Mouse (Mus musculus) c-Kit-negative CD71-positive TER-119-positive erythroid progenitor cells, embryonic 14.5 days (primary cell): ENCODE measurements around the gene Gm13285.
"Not testable (repeated sequence)": the region's sequence is repeated elsewhere in the genome, so short reads cannot be mapped to it uniquely, and the experiment has no call there.

Experiments
- DNase-seq: peaks from one replicate; pipeline ENCODE4 v3.0.0-alpha.2; 2013; ENCODE audit warnings: low read depth, low spot score

Gm13285 gene

GRCm38 (mm10) chr4:88799365-88799764, at the start of gene Gm13285:
Gm13285 (plus strand) TSS chr4:88799665.
- DNase-seq = not testable (repeated sequence)

GRCm38 (mm10) chr4:88749926-88750325, 49.5 kb upstream of the Gm13285 start:
- DNase-seq = no peak

- DNase-seq = not testable (repeated sequence)
These were observed 44.6 kb upstream of the Gm13285 start, which contains the start of gene Gm13271 for GRCm38 (mm10) chr4:88754818-88755340. Gm13271 (plus strand) TSS chr4:88754868.

- not testable (repeated sequence) for DNase-seq
These were observed 42.6 kb upstream of the Gm13285 start for GRCm38 (mm10) chr4:88756581-88757513.

- DNase-seq = not testable (repeated sequence)
These were observed 41.8 kb upstream of the Gm13285 start for GRCm38 (mm10) chr4:88757628-88758031.

- not testable (repeated sequence) for DNase-seq
These were observed 40.7 kb upstream of the Gm13285 start for GRCm38 (mm10) chr4:88758751-88759150.

GRCm38 (mm10) chr4:88759610-88760268, 39.7 kb upstream of the Gm13285 start, which contains the start of gene Gm13283:
Gm13283 (plus strand) TSS chr4:88760119.
- DNase-seq = not testable (repeated sequence)

- not testable (repeated sequence) for DNase-seq
These were observed 39.0 kb upstream of the Gm13285 start for GRCm38 (mm10) chr4:88760431-88760830.

GRCm38 (mm10) chr4:88761776-88762175, 37.7 kb upstream of the Gm13285 start:
- DNase-seq = not testable (repeated sequence)

GRCm38 (mm10) chr4:88762341-88762740, 37.1 kb upstream of the Gm13285 start:
- DNase-seq = not testable (repeated sequence)

GRCm38 (mm10) chr4:88763384-88764018, 36.0 kb upstream of the Gm13285 start:
- DNase-seq = not testable (repeated sequence)

GRCm38 (mm10) chr4:88773534-88773933, 25.9 kb upstream of the Gm13285 start, which contains the start of gene Gm13290:
Gm13290 (plus strand) TSS chr4:88773834.
- DNase-seq = not testable (repeated sequence)

GRCm38 (mm10) chr4:88776622-88777021, 22.8 kb upstream of the Gm13285 start, which contains the start of gene Gm13289:
Gm13289 (plus strand) TSS chr4:88776922.
- DNase-seq = not testable (repeated sequence)

- DNase-seq = not testable (repeated sequence)
These were observed 19.9 kb upstream of the Gm13285 start, which contains the start of gene Gm13272 for GRCm38 (mm10) chr4:88779550-88779949. Gm13272 (plus strand) TSS chr4:88779850.

- DNase-seq = not testable (repeated sequence)
These were observed 19.1 kb upstream of the Gm13285 start for GRCm38 (mm10) chr4:88780320-88780719.

- not testable (repeated sequence) for DNase-seq
These were observed 17.6 kb upstream of the Gm13285 start, which contains the start of gene Ifnz for GRCm38 (mm10) chr4:88781831-88782230. Ifnz (plus strand) TSS chr4:88782131.

GRCm38 (mm10) chr4:88782335-88782734, 17.1 kb upstream of the Gm13285 start:
- DNase-seq = not testable (repeated sequence)

GRCm38 (mm10) chr4:88785409-88785808, 14.1 kb upstream of the Gm13285 start, which contains the start of gene Gm13276:
Gm13276 (plus strand) TSS chr4:88785709.
- not testable (repeated sequence) for DNase-seq

- not testable (repeated sequence) for DNase-seq
These were observed 11.1 kb upstream of the Gm13285 start, which contains the start of gene Gm13277 for GRCm38 (mm10) chr4:88788402-88788801. Gm13277 (plus strand) TSS chr4:88788632.

GRCm38 (mm10) chr4:88791250-88791649, 8.2 kb upstream of the Gm13285 start, which contains the start of gene Gm13278:
Gm13278 (plus strand) TSS chr4:88791550.
- not testable (repeated sequence) for DNase-seq
